Mouse (Mus musculus) G1E (cell line): ENCODE results near the gene Slc44a3. TPM values are rescaled to one million over a fixed set of nuclear protein-coding genes. Genes with fewer than 3 reads are reported as not detected.
"Not testable (repeated sequence)": the region's sequence is repeated elsewhere in the genome, so short reads cannot be mapped to it uniquely, and the experiment has no call there.

Experiments used
- ATAC-seq: 2 replicates; pipeline ENCODE4 v1.8.0; 2016; ENCODE audit warnings: mild to moderate bottlenecking; ENCODE audit not compliant: insufficient number of reproducible peaks, poor library complexity, low FRiP score, severe bottlenecking; ENCODE audit errors: extremely low read depth
- DNase-seq: peaks from one replicate; pipeline ENCODE4 v3.0.0; 2012; ENCODE audit warnings: low spot score
- H3K27me3 ChIP-seq: 2 replicates; pipeline ENCODE4 v1.6.1; 2012; ENCODE audit warnings: mild to moderate bottlenecking, low read length, inconsistent platforms; ENCODE audit not compliant: insufficient read depth
- H3K36me3 ChIP-seq: replicated peaks from 2 replicates; pipeline ENCODE3; 2012; ENCODE audit warnings: mild to moderate bottlenecking, inconsistent platforms
- H3K4me1 ChIP-seq: 2 replicates; pipeline ENCODE4 v1.6.1; 2012; ENCODE audit warnings: low read depth, low read length, inconsistent platforms, mixed read lengths; ENCODE audit not compliant: insufficient read depth
- H3K4me3 ChIP-seq: 2 replicates; pipeline ENCODE4 v1.5.1; 2012; ENCODE audit warnings: low read depth, mild to moderate bottlenecking, inconsistent platforms, low read length, moderate library complexity, mixed read lengths
- H3K9me3 ChIP-seq: replicated peaks from 2 replicates; pipeline ENCODE4 v1.6.1; 2012; ENCODE audit warnings: inconsistent platforms
- CTCF ChIP-seq: IDR thresholded peaks from 2 replicates; pipeline ENCODE4 v1.5.1; 2012; ENCODE audit warnings: low read depth, low read length, inconsistent platforms, mixed read lengths
- GATA1 ChIP-seq: IDR thresholded peaks from 2 replicates; pipeline ENCODE4 v1.6.1; 2012; ENCODE audit warnings: borderline replicate concordance, low read length, inconsistent platforms, mixed read lengths
- GATA2 ChIP-seq: IDR thresholded peaks from 2 replicates; pipeline ENCODE4 v1.6.1; 2012; ENCODE audit warnings: low read depth, low read length, inconsistent platforms, borderline replicate concordance
- POLR2AphosphoS5 ChIP-seq: IDR thresholded peaks from 2 replicates; pipeline ENCODE4 v1.6.1; 2012; ENCODE audit warnings: low read depth, low read length, inconsistent platforms; ENCODE audit not compliant: insufficient replicate concordance
- TAL1 ChIP-seq: conservative IDR thresholded peaks from 2 replicates; pipeline ENCODE4 v1.6.1; 2012; ENCODE audit warnings: low read depth, low read length, inconsistent platforms, mixed read lengths
- polyA plus RNA-seq: library from polyadenylated mRNA; stranded (reverse); fragments of >175 nt; gene quantifications from 2 replicates; pipeline ENCODE4 v1.2.3, GENCODE M21; 2012
- total RNA-seq, 2 experiments: library from RNA; stranded (forward) in 1 of 2; stranded (reverse) in 1 of 2; fragments of 200-1000 nt in 1 of 2; fragments of >200 nt in 1 of 2; fragmentation: Nextera tagmentation in 1 of 2; gene quantifications; 2 replicates each; pipeline ENCODE4 v1.2.3; 2014 to 2017

Slc44a3 gene
- total and polyA plus RNA-seq, 3 experiments, result 0.33 TPM; not detected in 2

GRCm38 (mm10) chr3:121540621-121541020 is 8.4 kb upstream of the Slc44a3 start:
- DNase-seq (no peak), ATAC-seq (no peak)
- no peaks in the 10 kb centered on the region for H3K4me1 ChIP-seq
- TF ChIP-seq CTCF, result no peak
- no peak for TF ChIP-seq GATA2
- TF ChIP-seq GATA1, result no peak
- no peak for TF ChIP-seq POLR2AphosphoS5
- TF ChIP-seq TAL1, result no peak
- H3K4me3 ChIP-seq, result no peak overlapping the region
- H3K9me3 ChIP-seq, result no peaks in the 10 kb centered on the region
- H3K27me3 ChIP-seq, result peaks cover 3% of the 10 kb centered on the region; the same call in 1 of the 2 replicates
- H3K36me3 ChIP-seq, result no peaks in the 10 kb centered on the region

GRCm38 (mm10) chr3:121539871-121540431 is 7.7 kb upstream of the Slc44a3 start:
- Histone ChIP-seq H3K36me3 (no peaks in the 10 kb centered on the region), H3K9me3 (no peaks in the 10 kb centered on the region), H3K27me3 (peaks cover 3% of the 10 kb centered on the region; the same call in 1 of the 2 replicates), H3K4me3 (no peak overlapping the region), H3K4me1 (no peaks in the 10 kb centered on the region)
- no peak for DNase-seq
- TF ChIP-seq GATA1 (no peak), GATA2 (no peak), CTCF (no peak), POLR2AphosphoS5 (no peak), TAL1 (no peak)
- ATAC-seq, result no peak

- not testable (repeated sequence) for H3K27me3 ChIP-seq, H3K4me3 ChIP-seq, H3K36me3 ChIP-seq, DNase-seq, ATAC-seq, H3K4me1 ChIP-seq, H3K9me3 ChIP-seq
These were observed 6.6 kb upstream of the Slc44a3 start for GRCm38 (mm10) chr3:121538847-121539246.

GRCm38 (mm10) chr3:121537996-121538395 is 5.8 kb upstream of the Slc44a3 start:
- ATAC-seq (no peak), DNase-seq (no peak)
- H3K9me3 ChIP-seq, result no peaks in the 10 kb centered on the region
- H3K4me1 ChIP-seq, result no peaks in the 10 kb centered on the region
- TF ChIP-seq TAL1, result no peak
- no peak for TF ChIP-seq POLR2AphosphoS5
- no peak for TF ChIP-seq GATA2
- no peak for TF ChIP-seq GATA1
- TF ChIP-seq CTCF, result no peak
- H3K36me3 ChIP-seq, result no peaks in the 10 kb centered on the region
- H3K27me3 ChIP-seq, result peaks cover 3% of the 10 kb centered on the region; the same call in 1 of the 2 replicates
- H3K4me3 ChIP-seq, result no peak overlapping the region

GRCm38 (mm10) chr3:121536803-121537202 is 4.6 kb upstream of the Slc44a3 start:
- H3K4me3 ChIP-seq, result no peak overlapping the region
- ATAC-seq (no peak), DNase-seq (no peak)
- H3K27me3 ChIP-seq, result no peaks in the 10 kb centered on the region; the same call in 1 of the 2 replicates
- H3K9me3 ChIP-seq, result no peaks in the 10 kb centered on the region
- H3K4me1 ChIP-seq, result no peaks in the 10 kb centered on the region
- H3K36me3 ChIP-seq, result no peaks in the 10 kb centered on the region
- TF ChIP-seq CTCF (no peak), GATA2 (no peak), TAL1 (no peak), POLR2AphosphoS5 (no peak), GATA1 (no peak)

GRCm38 (mm10) chr3:121535813-121536504 is 3.8 kb upstream of the Slc44a3 start:
- Histone ChIP-seq H3K4me3 (no peak overlapping the region), H3K4me1 (no peaks in the 10 kb centered on the region), H3K36me3 (no peaks in the 10 kb centered on the region), H3K27me3 (no peaks in the 10 kb centered on the region; the same call in 1 of the 2 replicates), H3K9me3 (no peaks in the 10 kb centered on the region)
- ATAC-seq (no peak), DNase-seq (peak; percentile 27)
- peak; percentile 84 for TF ChIP-seq CTCF
- no peak for TF ChIP-seq TAL1
